Mouse (Mus musculus) stomach, postnatal 0 days (tissue): Measurements from ENCODE around the gene E130114P18Rik.

ENCODE experiments used
- CTCF ChIP-seq: IDR thresholded peaks from 2 replicates; pipeline ENCODE4 v1.5.1; 2016; ENCODE audit warnings: antibody characterized with exemption, low read depth, mild to moderate bottlenecking, moderate library complexity
- EP300 ChIP-seq: optimal IDR thresholded peaks from 2 replicates; pipeline ENCODE3; 2016; ENCODE audit warnings: antibody characterized with exemption

GRCm38 (mm10) chr4:97657586-97657985 is 120.3 kb downstream of the E130114P18Rik start:
- TF ChIP-seq CTCF = no peak
- TF ChIP-seq EP300 = no peak
